Mouse (Mus musculus): Measurements from ENCODE around the gene Olfr1118.
"Not testable (repeated sequence)": the region's sequence is repeated elsewhere in the genome, so short reads cannot be mapped to it uniquely, and the experiment has no call there.

The Olfr1118 gene

GRCm38 (mm10) chr2:87307281-87307680 lies at the start of gene Olfr1118:
TSS of gene Olfr1118 (plus strand) at chr2:87307581.
- DNase-seq (ENCODE audit: low spot score): no peak

- DNase-seq (ENCODE audit: low spot score): no peak
Observed at GRCm38 (mm10) chr2:87267234-87267633, 40.1 kb upstream of the Olfr1118 start, which contains the start of gene Olfr1116. TSS of gene Olfr1116 (plus strand) at chr2:87267534.

GRCm38 (mm10) chr2:87293977-87294376 lies 13.4 kb upstream of the Olfr1118 start:
- not testable (repeated sequence) for DNase-seq (ENCODE audit: low spot score)

GRCm38 (mm10) chr2:87354515-87354914 lies 47.1 kb downstream of the Olfr1118 start, which contains the start of gene Olfr1120:
TSS of gene Olfr1120 (plus strand) at chr2:87354815.
- no peak for DNase-seq (ENCODE audit: low spot score)

- DNase-seq (ENCODE audit: low spot score): not testable (repeated sequence)
Observed at GRCm38 (mm10) chr2:87360121-87360520, 52.7 kb downstream of the Olfr1118 start.
